Mouse (Mus musculus) small intestine, adult 2 months (tissue): ENCODE measurements around the gene Car8.

ENCODE experiments used
- CTCF ChIP-seq: fragments of 200-500 bp; IDR thresholded peaks from 2 replicates; pipeline ENCODE4 v1.5.1; 2012; ENCODE audit warnings: low read depth, mild to moderate bottlenecking, control low read depth, inconsistent platforms, low read length, moderate library complexity, mixed read lengths; ENCODE audit not compliant: insufficient replicate concordance, insufficient read length; ENCODE audit errors: extremely low read depth
- POLR2A ChIP-seq: fragments of 200-500 bp; IDR thresholded peaks from 2 replicates; pipeline ENCODE4 v1.6.1; 2012; ENCODE audit warnings: low read depth, mild to moderate bottlenecking, control low read depth, inconsistent platforms, low read length, moderate library complexity

- TF ChIP-seq CTCF (no peak), POLR2A (no peak)
Observed at GRCm38 (mm10) chr4:8232393-8233111, 6.3 kb downstream of the Car8 start.
